In the genomic region with DNA sequence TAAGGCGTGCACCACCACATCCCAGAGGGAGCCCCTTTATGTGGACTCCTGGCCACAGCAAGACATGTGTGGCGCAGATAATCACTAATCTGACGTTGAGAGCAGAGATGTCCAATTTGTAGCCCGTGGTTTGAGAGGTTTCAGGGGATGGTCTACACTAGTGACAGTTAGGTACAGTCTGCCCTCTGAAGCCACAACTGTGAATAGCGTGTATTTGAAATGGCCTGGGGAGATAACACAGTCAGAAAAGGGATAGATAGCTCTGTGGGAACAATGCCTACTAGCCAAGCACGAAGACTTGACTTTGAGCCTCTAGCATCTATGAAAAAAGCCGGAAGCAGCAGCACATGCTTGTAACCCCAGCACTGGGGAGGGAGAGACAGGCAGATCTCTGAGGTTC, we compare ENCODE assay signal across 16 mouse cellular contexts. TPM values are rescaled to one million over a fixed set of nuclear protein-coding genes. Genes with fewer than 3 reads are reported as not detected.
"Had no signal": no experiment of that assay in that cellular context is flagged by ENCODE, and none has a peak within 500 bp of the region (broad histone marks: within the 10 kb centered on the region; RNA-seq: fewer than 3 reads in every experiment).

No protein-coding gene starts in this region.

- H3K27me3 ChIP-seq: intestine, embryonic 15.5 days; kidney, embryonic 15.5 days; neural tube, embryonic 15.5 days had no signal

- H3K4me1 ChIP-seq: intestine, embryonic 15.5 days; kidney, embryonic 15.5 days; limb, embryonic 10.5 days; midbrain, embryonic 10.5 days had no signal

- H3K4me3 ChIP-seq: intestine, embryonic 15.5 days; kidney, embryonic 15.5 days; limb, embryonic 10.5 days; midbrain, embryonic 10.5 days; myocyte; neural tube, embryonic 15.5 days had no signal

- H3K27ac ChIP-seq: intestine, embryonic 15.5 days; kidney, embryonic 15.5 days; limb, embryonic 10.5 days; macrophage; midbrain, embryonic 10.5 days; neural tube, embryonic 15.5 days had no signal

- H3K9ac ChIP-seq: intestine, embryonic 15.5 days; kidney, embryonic 15.5 days; neural tube, embryonic 15.5 days had no signal

- H3K4me2 ChIP-seq: intestine, embryonic 15.5 days; kidney, embryonic 15.5 days; neural tube, embryonic 15.5 days had no signal

- H3K36me3 ChIP-seq: intestine, embryonic 15.5 days; kidney, embryonic 15.5 days; limb, embryonic 10.5 days; midbrain, embryonic 10.5 days; neural tube, embryonic 15.5 days had no signal

- ATAC-seq: intestine, embryonic 15.5 days; lung, postnatal 0 days had no signal

- DNase-seq: kidney, adult 18-20 months; kidney, postnatal 14 days; lung, adult 2 months; midbrain, embryonic 14.5 days; right cerebral cortex, adult 18-20 months; right cerebral cortex, postnatal 25 days; thymus, postnatal 14 days had no signal

- H3K9me3 ChIP-seq: intestine, embryonic 15.5 days; kidney, embryonic 15.5 days; limb, embryonic 10.5 days; midbrain, embryonic 10.5 days; neural tube, embryonic 15.5 days had no signal

RNA-seq across cellular contexts. Expression of gene Zfp831, which starts 18.9 kb away (rescaled TPM):
- polyA plus RNA-seq: kidney, embryonic 15.5 days; limb, embryonic 10.5 days; lung, postnatal 0 days; midbrain, embryonic 10.5 days; midbrain, embryonic 14.5 days; myocyte; neural tube, embryonic 11.5 days had no signal
